Mouse (Mus musculus) megakaryocyte, embryonic 14.5 days (primary cell): ENCODE results near the gene Mypop. TPM values are rescaled to one million over a fixed set of nuclear protein-coding genes. Genes with fewer than 3 reads are reported as not detected.
A peak's percentile ranks its signal among the peaks of the same experiment; 100 is the strongest.

Experiments
- H3K27me3 ChIP-seq: replicated peaks from 2 replicates; pipeline ENCODE3; 2012; ENCODE audit warnings: inconsistent platforms
- H3K36me3 ChIP-seq: replicated peaks from 2 replicates; pipeline ENCODE3; 2012; ENCODE audit warnings: low read length, inconsistent platforms, mixed read lengths
- H3K4me1 ChIP-seq: 2 replicates; pipeline ENCODE4 v1.6.1; 2012; ENCODE audit warnings: inconsistent platforms
- H3K4me3 ChIP-seq: replicated peaks from 2 replicates; pipeline ENCODE3; 2012; ENCODE audit warnings: moderate library complexity, mild to moderate bottlenecking, inconsistent platforms
- H3K9me3 ChIP-seq: 2 replicates; pipeline ENCODE4 v1.6.1; 2012; ENCODE audit warnings: inconsistent platforms
- FLI1 ChIP-seq: IDR thresholded peaks from 2 replicates; pipeline ENCODE4 v1.6.1; 2012; ENCODE audit warnings: low read length, inconsistent platforms, mixed read lengths
- GATA1 ChIP-seq: IDR thresholded peaks from 3 replicates; pipeline ENCODE4 v1.6.1; 2012; ENCODE audit warnings: mixed read lengths, low read length, inconsistent platforms, borderline replicate concordance
- polyA plus RNA-seq: library from polyadenylated mRNA; stranded (reverse); fragments of >175 nt; gene quantifications from 2 replicates; pipeline ENCODE4 v1.2.3, GENCODE M21; 2012; ENCODE audit warnings: low replicate concordance; ENCODE audit not compliant: insufficient read depth

The Mypop gene
- polyA plus RNA-seq, 1 experiment, result 2.5 TPM

DNA sequence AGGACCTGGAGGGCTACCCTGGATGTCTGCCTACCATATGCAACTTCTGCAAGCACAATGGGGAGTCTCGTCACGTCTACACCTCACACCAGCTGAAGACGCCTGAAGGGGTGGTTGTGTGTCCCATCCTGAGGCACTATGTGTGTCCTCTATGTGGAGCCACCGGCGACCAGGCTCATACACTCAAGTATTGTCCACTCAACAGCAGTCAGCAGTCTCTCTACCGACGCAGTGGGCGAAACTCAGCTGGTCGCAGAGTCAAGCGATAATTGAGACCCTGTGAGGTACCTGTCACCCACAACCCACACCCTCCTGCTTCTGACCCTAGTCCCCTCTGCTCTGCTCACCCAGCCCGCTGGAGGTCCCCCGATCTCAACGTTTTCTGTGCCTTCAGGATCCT, 3.3 kb upstream of the Mypop start:
- peaks cover 3% of the 10 kb centered on the region for H3K36me3 ChIP-seq
- no peak for TF ChIP-seq GATA1
- no peak for TF ChIP-seq FLI1
- H3K9me3 ChIP-seq, result no peaks in the 10 kb centered on the region
- H3K4me1 ChIP-seq, result peaks cover 37% of the 10 kb centered on the region
- H3K4me3 ChIP-seq, result no peak overlapping the region
- peaks cover 57% of the 10 kb centered on the region for H3K27me3 ChIP-seq

DNA sequence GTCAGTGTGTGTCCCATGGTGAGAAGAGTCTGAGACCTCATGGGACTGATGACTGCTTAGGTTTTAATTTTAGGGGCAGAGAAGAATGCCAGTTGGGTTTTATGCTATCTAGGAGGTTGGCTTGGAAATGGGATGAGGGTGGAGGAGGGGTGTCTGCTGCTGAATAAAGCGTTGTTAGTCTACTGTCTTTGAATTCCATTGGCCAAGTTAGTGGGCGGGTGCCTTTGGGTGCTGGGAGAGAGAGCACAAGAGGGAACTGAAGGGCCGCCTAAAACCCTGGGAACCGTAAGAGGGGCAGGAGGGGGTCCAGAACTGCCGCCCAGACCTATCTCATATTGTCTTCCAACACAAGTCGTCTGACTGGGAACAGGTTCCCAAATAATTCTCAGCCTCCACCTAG, 2.3 kb upstream of the Mypop start:
- H3K9me3 ChIP-seq, result no peaks in the 10 kb centered on the region
- TF ChIP-seq GATA1 (no peak), FLI1 (no peak)
- H3K36me3 ChIP-seq, result peaks cover 13% of the 10 kb centered on the region
- H3K4me3 ChIP-seq, result no peak overlapping the region
- peaks cover 60% of the 10 kb centered on the region for H3K27me3 ChIP-seq
- H3K4me1 ChIP-seq, result peaks cover 38% of the 10 kb centered on the region

DNA sequence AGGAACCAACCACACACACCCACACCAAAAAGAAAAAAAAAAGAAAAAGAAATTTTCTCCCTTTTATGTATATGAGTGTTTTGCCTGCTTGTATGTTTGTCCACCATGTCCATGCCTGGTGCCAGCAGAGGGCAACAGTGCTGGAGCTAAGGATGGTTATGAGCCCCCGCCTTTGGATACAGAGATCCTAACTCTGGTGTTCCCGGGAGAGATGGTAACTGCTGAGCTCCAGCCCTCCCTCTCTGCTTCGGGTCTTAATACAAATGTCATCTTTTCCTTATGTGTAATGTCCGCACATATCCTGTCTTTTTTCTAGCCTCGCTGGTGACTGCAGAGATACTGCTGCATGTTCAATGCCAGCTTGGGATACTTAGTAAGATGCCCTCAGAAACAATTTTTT, 1.1 kb upstream of the Mypop start:
- Histone ChIP-seq H3K4me3 (no peak overlapping the region), H3K4me1 (peaks cover 38% of the 10 kb centered on the region), H3K36me3 (peaks cover 25% of the 10 kb centered on the region), H3K9me3 (no peaks in the 10 kb centered on the region), H3K27me3 (peaks cover 52% of the 10 kb centered on the region)
- TF ChIP-seq FLI1, result no peak
- TF ChIP-seq GATA1, result no peak

DNA sequence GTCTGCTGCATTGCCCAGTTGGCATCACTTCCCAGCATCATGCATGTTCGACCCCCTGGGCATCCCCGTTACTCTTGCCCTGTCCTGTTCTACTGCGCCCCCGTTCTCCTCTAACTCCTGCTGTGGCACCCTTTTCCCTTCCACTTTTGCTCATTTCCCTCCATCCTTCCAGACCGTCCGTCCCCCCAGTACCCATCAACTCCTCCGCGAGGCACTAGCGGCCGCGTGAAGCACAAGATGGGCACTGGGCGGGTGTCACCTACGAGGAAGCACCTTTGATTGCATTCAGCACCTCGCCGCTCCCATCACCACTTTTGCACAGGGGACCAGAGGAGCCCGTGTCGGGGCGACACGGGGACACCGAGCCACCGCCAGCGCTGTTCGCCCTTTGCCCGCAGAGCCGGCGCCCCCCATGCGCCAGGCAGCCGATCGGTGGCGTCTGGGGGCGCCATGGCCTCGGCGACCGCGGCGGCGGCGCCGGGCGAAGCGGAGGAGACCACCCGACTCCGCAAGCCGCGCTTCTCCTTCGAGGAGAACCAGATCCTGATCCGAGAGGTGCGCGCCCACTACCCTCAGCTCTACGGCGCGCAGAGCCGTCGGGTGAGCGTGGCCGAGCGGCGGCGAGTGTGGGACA, 732 bp downstream of the Mypop start:
- H3K27me3 ChIP-seq, result peaks cover 49% of the 10 kb centered on the region
- H3K36me3 ChIP-seq, result peaks cover 43% of the 10 kb centered on the region
- no peaks in the 10 kb centered on the region for H3K9me3 ChIP-seq
- H3K4me1 ChIP-seq, result peaks cover 34% of the 10 kb centered on the region
- H3K4me3 ChIP-seq, result peak overlapping the region; percentile 92
- TF ChIP-seq GATA1, result no peak
- TF ChIP-seq FLI1, result no peak

DNA sequence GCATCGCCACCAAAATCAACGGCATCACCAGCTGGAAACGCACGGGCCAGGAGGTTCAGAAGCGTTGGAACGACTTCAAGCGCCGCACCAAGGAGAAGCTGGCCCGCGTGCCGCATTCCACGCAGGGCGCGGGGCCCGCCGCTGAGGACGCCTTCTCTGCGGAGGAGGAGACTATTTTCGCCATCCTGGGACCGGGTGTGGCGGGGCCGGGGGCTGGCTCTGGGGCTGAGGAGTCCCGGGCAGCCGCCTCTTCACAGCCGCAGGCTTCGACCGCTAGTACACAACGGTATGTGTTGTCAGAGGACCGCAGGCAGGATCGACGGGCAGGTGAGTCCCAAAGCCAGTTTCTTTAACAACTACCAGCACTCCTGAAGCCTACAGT, 1.2 kb downstream of the Mypop start:
- peaks cover 45% of the 10 kb centered on the region for H3K36me3 ChIP-seq
- no peak for TF ChIP-seq FLI1
- TF ChIP-seq GATA1, result no peak
- peaks cover 47% of the 10 kb centered on the region for H3K27me3 ChIP-seq
- peak overlapping the region; percentile 92 for H3K4me3 ChIP-seq
- peaks cover 31% of the 10 kb centered on the region for H3K4me1 ChIP-seq
- no peaks in the 10 kb centered on the region for H3K9me3 ChIP-seq

DNA sequence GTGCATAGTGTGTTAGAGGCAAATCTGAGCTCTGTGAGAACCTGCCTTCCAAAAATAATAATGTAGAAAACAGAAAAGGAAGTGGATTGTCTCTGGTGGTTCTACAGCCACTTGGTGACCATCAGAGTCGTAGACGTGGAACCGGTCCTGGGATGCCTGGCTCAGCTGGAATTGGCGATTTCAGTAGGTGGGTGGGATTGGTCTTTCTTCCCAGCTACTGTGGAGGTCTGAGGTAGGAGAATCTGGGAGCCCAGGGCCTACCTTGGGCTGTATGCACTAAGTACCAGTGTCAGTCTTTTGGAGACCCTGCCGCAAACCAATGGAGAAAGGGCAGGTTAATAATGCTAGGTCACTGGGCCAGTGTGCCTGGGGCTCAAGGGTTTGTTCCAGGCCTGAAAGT, 2.0 kb downstream of the Mypop start:
- no peak overlapping the region for H3K4me3 ChIP-seq
- no peak for TF ChIP-seq GATA1
- no peak for TF ChIP-seq FLI1
- peaks cover 40% of the 10 kb centered on the region for H3K27me3 ChIP-seq
- H3K36me3 ChIP-seq, result peaks cover 52% of the 10 kb centered on the region
- H3K4me1 ChIP-seq, result peaks cover 37% of the 10 kb centered on the region
- no peaks in the 10 kb centered on the region for H3K9me3 ChIP-seq

DNA sequence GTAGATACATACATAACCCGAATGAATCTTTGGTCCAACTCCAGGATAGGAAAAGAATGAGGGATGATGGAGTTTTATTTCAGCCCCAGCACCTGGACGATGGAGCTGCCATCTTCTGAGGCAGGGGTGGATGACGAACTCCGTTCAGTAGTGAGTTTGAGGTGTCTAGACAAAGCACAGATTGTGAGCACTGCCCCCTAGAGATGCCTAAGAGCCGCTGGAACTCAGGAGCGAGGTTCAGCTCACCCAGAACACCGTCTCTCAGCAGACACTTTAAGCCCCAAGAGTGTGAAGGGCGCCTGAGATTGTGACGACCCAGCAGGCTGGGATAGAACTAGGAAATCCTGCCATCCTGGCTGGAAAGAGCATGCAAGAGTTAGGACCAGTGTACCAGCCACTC, 7.8 kb downstream of the Mypop start:
- peaks cover 54% of the 10 kb centered on the region for H3K4me1 ChIP-seq
- peaks cover 47% of the 10 kb centered on the region for H3K36me3 ChIP-seq
- H3K9me3 ChIP-seq, result no peaks in the 10 kb centered on the region
- TF ChIP-seq GATA1 (no peak), FLI1 (no peak)
- no peak overlapping the region for H3K4me3 ChIP-seq
- peaks cover under 1% of the 10 kb centered on the region for H3K27me3 ChIP-seq

DNA sequence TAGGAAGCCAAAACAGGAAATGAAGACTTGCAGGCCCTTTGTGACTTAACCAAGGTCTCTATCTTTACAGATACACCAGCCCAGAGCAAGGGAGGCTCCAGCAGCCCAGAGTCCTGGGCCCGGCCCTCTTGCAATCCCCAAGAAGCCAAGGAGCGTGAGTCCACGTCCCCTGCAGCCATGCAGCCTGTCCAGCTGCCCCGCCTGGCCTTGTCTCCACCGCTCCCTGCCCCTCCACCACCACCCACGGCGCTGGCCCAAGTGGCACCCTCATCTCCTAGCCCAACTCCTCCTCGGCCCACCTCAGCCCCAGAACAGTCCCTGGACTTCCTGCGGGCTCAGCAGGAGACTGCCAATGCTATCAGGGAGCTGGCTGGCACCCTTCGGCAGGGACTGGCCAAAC, 9.4 kb downstream of the Mypop start:
- Histone ChIP-seq H3K9me3 (no peaks in the 10 kb centered on the region), H3K27me3 (no peaks in the 10 kb centered on the region), H3K36me3 (peaks cover 40% of the 10 kb centered on the region), H3K4me3 (peak overlapping the region; percentile 92), H3K4me1 (peaks cover 66% of the 10 kb centered on the region)
- TF ChIP-seq FLI1, result no peak
- TF ChIP-seq GATA1, result no peak

DNA sequence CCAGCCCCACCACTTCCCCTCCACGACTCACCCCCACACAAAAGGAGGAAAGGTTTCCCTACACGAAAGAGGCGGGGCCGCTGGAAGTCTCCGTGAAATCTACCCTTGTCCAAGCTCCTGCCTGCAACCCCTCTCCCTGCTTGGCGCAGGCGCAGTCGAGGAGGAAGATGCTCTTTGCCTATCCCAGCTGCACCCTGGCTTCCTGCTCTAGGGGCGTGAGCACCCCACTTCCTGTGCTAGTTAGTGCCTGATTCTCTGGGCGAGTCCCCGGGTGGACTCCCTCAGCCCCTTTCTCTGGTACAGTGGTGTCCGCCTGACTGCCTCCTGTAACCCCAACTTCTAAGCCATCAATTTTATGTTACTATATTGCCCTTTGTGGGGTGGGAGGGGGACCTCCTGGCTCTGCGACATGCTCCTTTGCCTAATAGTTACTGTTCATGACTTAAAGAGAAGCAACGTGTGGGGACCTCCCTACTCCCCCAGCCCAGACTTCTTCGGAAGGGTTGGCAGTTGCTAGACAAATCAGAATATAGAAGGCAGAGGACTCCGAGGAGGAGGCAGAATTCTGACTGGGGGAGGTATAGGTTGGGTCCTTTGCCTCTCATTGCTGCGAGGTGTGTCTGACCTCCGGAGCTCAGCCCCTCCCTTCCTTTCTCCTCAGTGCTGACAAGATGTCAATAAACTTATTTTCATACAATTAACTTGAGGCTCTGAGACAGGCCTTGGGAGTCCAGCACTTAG, 10.2 kb downstream of the Mypop start:
- no peaks in the 10 kb centered on the region for H3K9me3 ChIP-seq
- H3K27me3 ChIP-seq, result no peaks in the 10 kb centered on the region
- H3K4me1 ChIP-seq, result peaks cover 74% of the 10 kb centered on the region
- H3K4me3 ChIP-seq, result peak overlapping the region; percentile 92
- peaks cover 40% of the 10 kb centered on the region for H3K36me3 ChIP-seq
- no peak for TF ChIP-seq FLI1
- TF ChIP-seq GATA1, result no peak

DNA sequence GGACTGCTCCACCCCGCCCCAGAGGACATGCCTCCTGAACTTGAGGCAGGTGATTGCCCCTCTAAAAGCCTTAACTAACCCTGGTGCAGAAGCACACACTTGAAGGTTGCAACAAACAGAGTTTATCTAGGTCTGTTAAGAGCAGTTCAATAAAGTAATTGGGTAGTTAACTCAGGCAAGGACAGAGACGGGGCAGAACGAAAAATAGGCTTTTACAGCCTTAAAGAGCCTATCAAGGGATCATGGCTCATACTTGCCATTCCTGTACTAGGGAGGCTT, 10.7 kb downstream of the Mypop start:
- Histone ChIP-seq H3K36me3 (peaks cover 37% of the 10 kb centered on the region), H3K9me3 (no peaks in the 10 kb centered on the region), H3K4me1 (peaks cover 79% of the 10 kb centered on the region), H3K27me3 (no peaks in the 10 kb centered on the region), H3K4me3 (peak overlapping the region; percentile 92)
- TF ChIP-seq FLI1 (no peak), GATA1 (no peak)

DNA sequence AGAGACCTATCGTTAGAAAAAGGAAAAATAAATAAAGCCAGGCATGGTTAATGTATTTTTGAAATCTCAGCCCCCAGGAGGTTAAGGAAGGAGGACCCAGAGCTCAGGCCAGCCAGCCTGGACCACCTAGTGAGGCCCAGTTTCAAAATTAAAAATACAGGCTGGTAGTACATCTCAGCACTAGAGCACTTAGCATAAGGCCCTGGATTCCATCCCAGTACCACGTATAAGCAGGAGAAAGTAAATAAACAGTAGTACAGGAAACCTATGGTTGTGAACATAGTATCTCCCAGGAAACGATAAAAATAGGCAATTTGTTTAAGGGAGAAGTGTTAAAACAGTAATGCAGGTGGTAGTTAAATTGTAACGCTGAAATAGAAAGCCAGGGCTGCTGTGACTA, 11.1 kb downstream of the Mypop start:
- Histone ChIP-seq H3K36me3 (peaks cover 41% of the 10 kb centered on the region), H3K27me3 (no peaks in the 10 kb centered on the region), H3K4me3 (peak overlapping the region; percentile 92), H3K9me3 (no peaks in the 10 kb centered on the region), H3K4me1 (peaks cover 83% of the 10 kb centered on the region)
- no peak for TF ChIP-seq GATA1
- no peak for TF ChIP-seq FLI1
